Mouse (Mus musculus): ENCODE data around the gene Dok3. TPM values are rescaled to one million over a fixed set of nuclear protein-coding genes. Genes with fewer than 3 reads are reported as not detected.

Gene Dok3
- total RNA-seq, 2 experiments from 2014 or later: 2.6 to 4.7 TPM

DNA sequence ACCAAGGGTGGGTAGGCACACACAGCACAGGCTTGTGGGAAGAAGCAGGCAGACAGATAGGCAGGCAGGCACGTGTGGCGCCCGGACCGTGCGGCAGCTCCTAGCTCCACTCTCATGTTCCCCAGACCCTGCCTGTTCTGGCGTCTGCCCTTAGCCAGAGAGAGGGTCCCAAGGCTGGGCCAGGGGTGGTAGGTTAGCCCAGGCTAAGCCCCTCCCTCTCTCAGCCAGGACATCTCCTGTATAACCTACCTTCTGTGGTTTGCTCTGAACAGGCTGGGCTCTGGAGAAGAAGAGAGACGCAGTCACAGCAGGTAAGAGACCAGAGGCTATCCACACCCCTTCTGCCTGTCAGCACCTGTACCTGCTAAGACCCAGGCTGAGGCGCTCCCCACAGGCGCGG lies 20.6 kb downstream of the Dok3 start:
- DNase-seq (ENCODE audit: low spot score in 2 of 2): no peak

DNA sequence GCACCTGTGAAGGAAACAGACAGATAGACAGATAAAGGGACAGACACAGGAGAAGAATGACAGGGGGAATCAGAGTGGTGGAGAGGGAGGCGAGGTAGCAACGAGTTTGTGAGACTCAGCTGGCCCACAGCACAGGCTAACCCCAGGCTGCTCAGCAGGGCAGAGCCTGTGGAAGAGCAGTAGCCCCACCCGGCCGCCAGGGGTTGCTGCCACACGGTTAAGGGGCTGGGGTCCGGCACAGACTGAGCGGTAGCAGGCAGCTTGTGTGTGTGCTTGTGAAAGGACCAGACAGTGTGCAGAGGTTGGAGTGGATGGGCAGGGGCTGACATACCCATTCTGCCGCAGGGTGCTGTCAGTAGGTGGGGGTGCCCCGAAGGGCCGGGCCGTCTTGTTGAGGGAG lies 21.2 kb downstream of the Dok3 start:
- no peak for DNase-seq (ENCODE audit: low spot score in 2 of 2)

DNA sequence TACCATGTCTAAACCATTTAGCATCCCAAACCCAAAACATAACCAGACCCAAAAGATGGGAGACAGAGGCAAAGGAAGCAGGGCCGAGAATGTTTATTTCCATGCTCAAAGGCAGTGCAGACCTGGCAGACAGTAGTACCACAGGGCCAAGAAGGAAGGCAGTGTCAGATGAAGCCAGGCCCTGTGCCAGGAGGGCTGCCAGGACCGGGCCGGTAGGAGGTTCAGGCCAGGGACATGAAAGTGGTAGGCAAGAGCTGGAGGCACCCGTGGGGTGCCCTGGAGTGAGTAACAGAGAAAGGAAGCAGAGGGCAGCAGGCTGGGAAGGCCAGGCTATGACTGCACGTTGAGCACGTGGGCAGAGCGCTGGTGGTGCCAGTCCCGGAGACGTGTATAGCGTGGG lies 22.4 kb downstream of the Dok3 start:
- DNase-seq (ENCODE audit: low spot score in 2 of 2): no peak

- no peak for DNase-seq (ENCODE audit: low spot score in 2 of 2)
Observed at GRCm38 (mm10) chr13:55505810-55506209, 23.3 kb downstream of the Dok3 start.

DNA sequence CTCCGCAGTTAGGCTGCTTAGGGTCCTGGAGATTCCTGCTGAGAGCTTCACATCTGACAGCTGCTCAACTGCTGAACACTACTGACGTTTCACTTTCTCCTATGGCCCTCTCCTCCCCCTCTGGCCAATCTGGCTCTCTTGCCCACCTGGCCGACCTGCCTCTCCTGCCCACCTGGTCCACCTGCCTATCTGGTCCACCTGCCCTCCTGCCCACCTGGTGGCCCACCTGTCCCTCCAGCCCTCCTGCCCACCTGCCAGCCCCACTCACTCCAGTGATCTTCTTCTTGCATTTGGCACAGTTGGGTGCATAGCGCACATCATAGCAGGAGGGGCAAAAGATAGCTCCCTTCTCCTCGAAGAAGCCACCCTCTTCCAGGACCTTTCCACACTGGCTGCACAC lies 24.7 kb downstream of the Dok3 start:
- DNase-seq (ENCODE audit: low spot score in 2 of 2): no peak

GRCm38 (mm10) chr13:55502405-55502804 lies 26.7 kb downstream of the Dok3 start:
- no peak for DNase-seq (ENCODE audit: low spot score in 2 of 2)

- no peak for DNase-seq (ENCODE audit: low spot score in 2 of 2)
Observed at GRCm38 (mm10) chr13:55500575-55500974, 28.5 kb downstream of the Dok3 start.

GRCm38 (mm10) chr13:55498906-55499305 lies 30.2 kb downstream of the Dok3 start:
- DNase-seq (ENCODE audit: low spot score in 2 of 2): no peak

GRCm38 (mm10) chr13:55496661-55497060 lies 32.4 kb downstream of the Dok3 start:
- no peak for DNase-seq (ENCODE audit: low spot score in 2 of 2)

- no peak for DNase-seq (ENCODE audit: low spot score in 2 of 2)
Observed at GRCm38 (mm10) chr13:55495702-55496101, 33.4 kb downstream of the Dok3 start.

DNA sequence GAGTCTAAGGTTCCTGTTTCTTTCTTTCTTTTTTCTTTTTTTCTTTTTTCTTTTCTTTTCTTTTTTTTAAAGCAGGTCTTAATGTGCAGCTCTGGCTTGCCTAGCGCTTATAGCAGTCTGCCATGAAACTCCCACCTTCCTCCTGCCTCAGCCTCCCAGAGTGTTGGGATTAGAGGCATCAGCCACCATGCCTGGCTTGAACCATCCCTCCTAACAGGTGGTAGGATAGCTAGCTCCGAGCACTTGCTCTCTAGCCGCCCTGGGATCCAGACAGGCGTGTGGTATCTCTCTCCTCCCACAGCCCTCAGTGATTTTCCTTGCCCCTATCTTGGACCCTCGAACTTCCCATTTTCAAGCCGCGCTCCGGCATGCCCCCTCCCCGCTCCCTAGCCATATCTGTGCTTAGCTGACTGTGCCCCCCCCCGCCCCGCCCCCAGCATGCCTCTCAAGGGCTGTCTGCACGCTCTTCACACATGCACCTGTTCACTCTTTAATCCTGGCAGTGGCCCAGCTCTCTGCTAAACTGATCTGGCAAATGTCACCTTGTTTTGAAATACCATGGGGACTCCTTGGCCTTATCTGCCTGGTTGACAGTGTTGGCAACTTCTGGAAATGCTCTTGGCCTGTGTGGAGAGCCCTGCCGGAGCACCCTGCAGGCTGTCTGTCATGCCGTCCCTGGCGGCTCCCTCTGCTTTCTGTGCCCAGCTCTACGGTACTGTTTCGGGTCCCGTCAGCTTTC lies 34.0 kb downstream of the Dok3 start:
- DNase-seq (ENCODE audit: low spot score in 2 of 2): no peak

- DNase-seq (ENCODE audit: low spot score in 2 of 2): no peak
Observed at GRCm38 (mm10) chr13:55494257-55494656, 34.8 kb downstream of the Dok3 start.

GRCm38 (mm10) chr13:55487578-55488498 lies 41.3 kb downstream of the Dok3 start, which contains the start of gene Dbn1:
Gene Dbn1, minus strand, starts transcription at chr13:55488111.
- peak in 1 of 2 experiments; percentile 33 for DNase-seq (ENCODE audit: low spot score in 2 of 2)

GRCm38 (mm10) chr13:55486916-55487577 lies 42.0 kb downstream of the Dok3 start:
- no peak for DNase-seq (ENCODE audit: low spot score in 2 of 2)

DNA sequence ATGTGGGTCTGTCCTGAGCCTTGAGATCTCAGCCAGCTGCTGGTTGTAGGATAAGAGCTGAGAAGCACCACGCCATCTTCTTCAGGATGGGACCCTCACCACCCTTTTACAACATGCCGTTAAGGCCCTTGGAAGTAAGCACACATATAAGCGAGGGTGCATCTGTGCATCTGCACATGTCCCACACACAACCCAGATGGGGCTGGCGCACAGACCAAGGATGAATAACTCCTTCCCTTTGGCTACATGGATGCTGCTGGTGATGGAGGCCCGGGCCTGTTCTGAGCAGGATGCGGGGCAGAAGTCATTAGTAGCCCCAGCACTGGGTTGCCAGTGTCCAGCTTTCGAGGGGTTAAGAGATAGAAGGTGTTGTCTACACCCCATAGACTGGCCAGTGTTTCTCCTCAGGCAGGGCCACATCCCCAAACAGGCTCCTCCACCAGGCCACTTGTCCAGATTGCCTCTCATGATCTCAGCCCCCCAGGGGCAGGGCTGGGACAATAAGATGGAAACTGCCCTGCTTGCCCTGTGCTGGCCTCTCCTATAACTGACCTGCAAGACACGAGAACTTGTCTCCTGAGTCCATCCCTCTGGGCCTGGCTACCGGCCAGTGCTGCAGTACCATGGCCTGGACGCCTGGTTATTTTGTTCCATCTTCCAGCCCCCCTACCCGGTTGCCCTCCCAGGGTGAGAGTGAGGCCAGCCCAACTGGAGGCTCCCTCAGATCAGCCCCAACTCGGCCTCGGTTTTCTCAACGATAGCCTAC lies 42.9 kb downstream of the Dok3 start:
- DNase-seq (ENCODE audit: low spot score in 2 of 2): no peak

DNA sequence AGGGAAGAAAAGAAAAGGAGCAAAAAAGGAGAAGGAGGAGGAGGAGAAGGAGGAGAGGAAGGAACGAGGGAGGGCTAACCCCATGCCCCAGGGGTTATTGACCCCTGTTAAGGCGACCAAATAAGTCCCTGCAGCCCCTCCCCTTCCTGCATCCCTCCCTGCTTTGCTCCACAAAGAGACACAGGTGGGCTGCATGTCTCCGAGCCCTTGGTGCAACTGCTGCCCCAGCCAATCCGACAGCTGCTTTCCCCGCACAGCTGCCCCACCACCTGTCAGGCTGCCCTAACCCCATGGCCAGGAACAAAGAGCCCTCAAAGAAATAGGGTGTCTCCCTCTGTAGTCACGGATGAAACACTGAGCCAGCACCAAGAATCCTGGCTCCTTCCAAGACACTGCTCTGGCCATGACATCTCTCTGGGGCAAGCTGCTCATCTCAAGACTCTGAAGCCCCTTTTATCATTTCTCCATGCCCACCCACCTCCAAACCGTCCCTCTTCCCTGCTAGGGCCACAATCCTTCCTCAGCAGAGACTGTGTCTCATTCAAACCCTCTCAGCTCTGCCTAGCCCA lies 44.5 kb downstream of the Dok3 start:
- DNase-seq (ENCODE audit: low spot score in 2 of 2): no peak

GRCm38 (mm10) chr13:55483593-55483992 lies 45.5 kb downstream of the Dok3 start:
- DNase-seq (ENCODE audit: low spot score in 2 of 2): no peak

DNA sequence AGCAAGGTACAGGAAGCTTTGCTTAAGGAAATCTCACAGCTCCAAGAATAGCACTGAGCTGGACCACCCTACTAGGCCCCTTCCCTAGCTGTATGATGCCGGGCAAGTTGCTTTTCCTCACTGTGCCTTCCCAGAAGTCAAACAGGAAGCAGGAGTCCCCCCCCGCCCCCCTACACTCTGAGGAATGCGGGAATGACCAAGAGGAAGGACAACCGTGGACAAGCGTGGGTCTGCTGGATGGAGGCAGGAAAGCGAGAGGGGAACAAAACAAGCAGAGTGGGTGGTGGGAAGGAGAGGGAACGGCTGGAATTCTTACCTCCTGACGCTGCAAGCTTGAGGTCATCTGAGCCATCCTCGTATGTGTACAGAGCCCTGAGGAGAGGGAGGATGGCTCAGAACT lies 46.0 kb downstream of the Dok3 start:
- no peak for DNase-seq (ENCODE audit: low spot score in 2 of 2)

DNA sequence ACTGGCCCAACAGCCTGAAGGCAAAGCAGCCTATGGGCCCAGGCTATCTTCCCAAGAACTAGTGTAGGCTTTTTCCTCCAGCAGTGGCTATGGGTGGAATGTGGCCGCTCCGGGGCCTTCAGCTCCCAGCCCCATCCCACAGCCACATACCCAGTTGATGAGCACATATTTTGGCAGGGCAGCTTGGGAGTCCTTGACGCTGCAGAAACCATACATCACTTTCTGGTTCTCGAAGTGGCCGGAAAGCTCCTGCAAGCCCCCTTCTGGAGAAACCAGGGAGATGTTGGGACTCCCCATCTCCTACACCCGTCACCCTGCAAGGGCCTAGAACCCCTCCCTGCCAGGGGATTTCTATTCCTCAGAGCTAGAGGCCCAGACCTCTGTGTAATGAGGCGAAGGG lies 46.6 kb downstream of the Dok3 start:
- DNase-seq (ENCODE audit: low spot score in 2 of 2): peak in 1 of 2 experiments; percentile 39

DNA sequence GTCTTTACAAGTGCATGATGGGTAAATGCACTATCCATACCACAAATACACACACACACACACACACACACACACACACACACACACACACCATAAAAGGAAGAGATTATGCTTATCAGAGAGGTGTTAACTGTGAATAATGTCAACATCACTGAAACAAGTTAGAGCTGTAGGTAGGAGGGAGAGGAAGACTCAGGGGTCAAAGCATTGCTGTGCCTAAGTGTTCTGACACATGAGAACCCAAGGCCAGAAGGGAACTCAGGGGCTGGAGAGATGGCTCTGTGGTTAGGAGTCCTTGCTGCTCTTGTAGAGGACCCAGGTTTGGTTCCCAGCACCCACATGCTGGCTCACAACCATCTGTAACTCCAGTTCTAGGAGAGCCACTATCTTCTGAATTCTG lies 49.2 kb downstream of the Dok3 start:
- DNase-seq (ENCODE audit: low spot score in 2 of 2): no peak

DNA sequence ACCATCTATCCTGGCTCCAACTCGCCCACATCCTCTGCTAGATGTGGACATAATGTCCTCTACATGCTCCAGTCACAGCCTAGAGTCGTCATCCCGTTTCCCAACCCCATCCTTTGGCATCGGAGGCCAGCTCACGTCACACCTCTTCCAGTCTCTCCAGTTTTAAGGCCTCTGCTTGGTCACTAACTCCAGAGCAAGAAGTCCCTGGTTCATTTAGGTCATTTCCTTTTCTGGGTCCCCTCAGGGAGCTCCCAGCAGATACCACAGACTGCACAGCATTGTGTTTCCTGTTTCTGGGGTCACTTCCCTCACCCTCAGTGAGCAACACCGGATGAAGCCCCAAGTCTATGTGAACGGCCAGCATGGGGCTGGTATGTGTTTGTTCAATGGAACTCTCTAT lies 50.1 kb downstream of the Dok3 start:
- DNase-seq (ENCODE audit: low spot score in 2 of 2): no peak
